Mouse (Mus musculus) adrenal gland, adult (tissue): Measurements from ENCODE around the gene Cd101.

Source experiments
- DNase-seq, 2 experiments: peaks; one replicate each; pipeline ENCODE4 v3.0.0; 2022 to 2023; ENCODE audit warnings: low spot score in 1 of 2; ENCODE audit not compliant: inconsistent age in 2 of 2

Cd101 gene

DNA sequence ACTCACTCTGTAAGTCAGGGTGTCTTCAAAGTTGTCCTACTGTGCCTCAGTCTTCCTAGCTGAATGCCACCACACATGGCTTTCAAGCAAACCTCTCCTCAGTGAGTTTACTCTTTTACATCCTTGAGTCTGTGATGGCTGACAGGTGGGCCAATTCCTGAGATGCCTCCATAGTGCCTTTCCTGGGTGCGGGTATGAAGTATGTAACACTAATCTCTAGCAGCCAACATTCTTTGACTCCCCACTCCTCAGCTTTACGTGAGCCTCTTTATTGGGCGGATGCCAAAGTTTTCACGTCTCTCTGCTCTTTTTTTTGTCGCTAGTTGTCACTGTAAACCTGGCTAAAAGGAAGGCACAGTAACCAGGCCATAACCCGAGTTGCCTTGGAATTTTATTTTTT, 24.0 kb downstream of the Cd101 start:
- no peak for DNase-seq

DNA sequence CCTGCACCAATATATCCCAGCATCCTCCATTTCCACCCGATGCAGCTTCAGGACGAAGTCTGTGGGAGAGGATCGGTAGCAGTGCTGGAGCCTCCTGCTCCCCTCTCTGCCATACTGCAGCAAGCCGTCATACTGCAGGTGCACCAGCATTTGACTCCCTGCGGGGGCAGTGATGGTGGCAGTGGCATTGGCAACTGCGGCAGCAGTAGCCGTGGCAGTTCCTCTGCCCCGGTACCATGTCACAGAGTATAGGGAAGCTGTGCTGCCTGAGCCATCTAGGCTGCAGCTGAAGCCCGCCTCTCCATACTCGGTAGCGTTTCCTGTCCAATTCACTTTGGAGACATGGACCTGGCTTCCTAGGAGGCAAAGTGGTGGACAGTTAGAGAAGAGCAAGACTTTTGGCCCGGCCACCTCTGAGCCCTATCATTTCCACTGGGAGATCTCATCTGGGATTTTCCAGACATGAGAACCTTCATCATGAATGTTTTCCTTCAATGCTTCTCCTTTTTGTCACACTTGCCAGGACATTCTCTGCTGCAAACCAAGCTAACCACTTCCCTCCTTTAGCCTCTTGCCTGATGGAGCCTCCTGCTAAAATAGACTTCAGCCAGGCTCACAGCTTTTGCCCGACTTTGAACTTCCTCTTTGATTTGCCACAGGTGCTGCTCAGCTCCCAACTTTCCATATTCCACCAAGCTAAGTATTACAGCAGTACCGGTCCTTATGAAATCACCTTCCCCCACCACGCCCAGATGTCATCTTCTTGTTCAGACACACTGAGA, 25.6 kb downstream of the Cd101 start:
- no peak for DNase-seq

DNA sequence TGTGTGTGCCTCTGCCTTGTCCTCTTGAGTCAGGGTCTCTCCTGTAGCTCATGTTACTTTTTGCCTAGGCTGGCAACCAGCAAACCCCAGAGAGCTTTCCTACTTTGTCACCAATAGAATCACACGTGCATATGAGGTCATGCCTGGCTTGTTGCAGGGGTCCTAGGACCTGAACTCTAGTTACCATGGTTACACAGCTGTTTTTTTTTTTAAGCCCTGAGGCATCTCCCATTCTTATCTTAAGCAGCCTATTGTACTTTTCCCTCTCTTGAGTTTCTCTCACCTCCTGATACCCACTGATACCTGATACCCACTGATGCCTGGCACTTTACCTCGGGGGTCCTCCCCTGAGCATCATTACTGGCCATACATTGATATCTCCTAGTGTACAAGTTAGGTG, 29.6 kb downstream of the Cd101 start:
- no peak for DNase-seq

DNA sequence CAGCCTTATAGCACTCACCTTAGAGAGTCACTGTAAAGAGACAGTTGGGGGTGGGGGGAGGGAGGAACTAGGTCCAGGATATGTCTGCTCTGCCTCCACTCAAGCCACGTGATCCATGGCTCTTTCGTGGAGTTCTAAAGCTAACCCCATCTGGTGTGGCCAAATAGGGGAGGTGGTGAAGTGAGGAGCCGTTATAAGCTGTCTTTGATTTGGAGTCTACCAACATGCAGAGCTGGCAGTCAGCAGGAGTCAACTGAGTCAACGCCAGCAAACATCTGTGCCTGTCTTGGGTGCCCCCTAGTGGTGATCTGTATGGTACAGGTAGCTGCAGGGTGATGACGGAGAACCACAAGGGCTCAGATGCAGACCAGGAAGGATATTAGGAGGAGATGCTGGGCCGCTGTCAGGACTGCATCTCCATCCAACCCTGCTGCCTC, 30.4 kb downstream of the Cd101 start:
- DNase-seq: peak; percentile 68 to 91

DNA sequence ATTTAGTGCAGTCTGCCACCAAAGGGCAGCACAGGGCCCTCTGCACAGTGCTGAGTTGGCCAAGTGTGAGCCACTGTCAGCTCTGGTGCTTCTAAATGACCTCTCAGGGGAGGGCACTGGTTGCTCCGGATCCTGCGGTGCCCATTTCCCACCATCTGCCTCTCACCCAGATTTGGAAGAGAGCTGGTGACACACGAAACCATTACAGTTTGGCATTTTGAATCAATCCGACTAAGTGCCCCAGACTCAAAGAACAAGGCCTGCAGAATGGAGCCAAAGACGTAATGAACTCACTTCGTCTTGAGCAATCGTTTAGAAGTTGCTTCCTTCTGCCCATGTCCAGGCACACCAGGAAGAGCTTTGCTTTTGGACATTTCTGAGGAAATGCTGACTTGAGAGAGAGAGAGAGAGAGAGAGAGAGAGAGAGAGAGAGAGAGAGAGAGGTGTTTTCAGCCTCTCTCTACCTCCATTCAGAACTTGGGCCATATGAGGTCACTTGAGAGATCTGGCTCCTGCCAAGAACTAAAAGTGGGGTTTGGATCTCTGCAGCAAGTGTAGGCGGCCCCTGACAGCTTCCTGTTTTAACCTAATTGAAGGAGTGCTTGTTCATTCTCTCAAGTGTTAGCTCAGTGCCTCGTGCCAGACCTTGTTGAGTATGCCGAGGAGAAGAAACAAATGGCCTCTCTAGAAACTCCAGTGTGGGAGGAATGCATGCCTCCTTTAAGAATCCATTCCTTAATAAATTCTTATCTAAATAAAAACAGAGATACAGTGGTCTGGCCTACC, 31.4 kb downstream of the Cd101 start:
- no peak for DNase-seq

DNA sequence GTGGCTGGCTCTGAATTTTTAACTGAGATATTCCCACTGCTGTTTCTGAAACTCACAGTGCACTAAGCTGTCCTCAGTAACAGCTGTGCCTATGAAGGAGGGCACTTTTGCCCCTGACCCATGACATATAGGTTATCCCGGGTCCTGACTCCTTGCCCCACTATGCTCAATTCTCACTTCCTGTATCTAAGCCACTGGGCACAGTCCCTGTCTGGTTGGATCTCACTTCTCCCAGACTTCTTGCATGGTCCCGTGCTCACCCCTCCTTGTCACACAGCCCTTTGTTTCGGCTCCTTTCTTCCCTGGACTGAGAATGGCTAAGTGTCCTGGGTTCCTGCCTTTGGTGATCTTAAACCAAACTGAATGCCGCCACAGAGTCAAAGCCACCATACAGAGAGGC, 35.1 kb downstream of the Cd101 start:
- DNase-seq: no peak

DNA sequence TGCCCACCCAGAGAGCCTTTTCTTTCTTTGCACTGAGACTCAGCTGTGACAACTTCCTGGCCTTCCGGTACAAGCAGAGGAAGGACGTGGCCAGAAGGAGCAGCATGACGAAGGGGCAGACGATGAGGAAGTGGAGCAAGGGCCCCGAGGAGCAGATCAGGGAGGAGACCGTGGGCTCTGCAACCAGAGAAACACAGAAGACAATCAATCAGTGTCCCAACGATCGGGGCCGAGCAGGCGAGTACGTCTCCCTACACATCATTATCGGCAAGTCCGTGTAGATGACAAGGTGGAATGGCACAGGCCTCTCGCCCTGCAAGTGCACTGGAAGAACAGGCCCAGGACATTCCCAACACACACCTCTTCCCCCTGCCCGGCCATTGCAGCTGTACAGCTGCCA, 35.6 kb downstream of the Cd101 start:
- peak; percentile 35 to 68 for DNase-seq

DNA sequence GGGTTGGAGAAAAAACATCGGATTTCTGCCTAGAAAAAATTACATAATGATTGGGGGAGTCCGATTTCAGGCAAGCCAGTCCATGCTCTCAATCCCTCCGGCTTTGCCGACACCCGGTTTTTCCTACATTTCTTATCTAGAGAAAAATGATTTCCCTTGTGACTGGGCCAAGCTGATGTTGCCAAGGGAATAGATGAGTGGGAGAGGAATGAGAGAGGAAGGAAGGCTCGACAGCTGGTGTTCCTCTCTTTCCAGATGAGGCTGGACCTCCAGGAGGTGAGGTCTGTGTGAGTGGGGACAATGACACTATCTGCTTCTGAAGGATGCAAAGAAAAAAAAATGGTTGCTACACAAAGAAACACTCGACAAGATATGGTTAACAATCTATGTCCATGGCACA, 36.2 kb downstream of the Cd101 start:
- no peak for DNase-seq

DNA sequence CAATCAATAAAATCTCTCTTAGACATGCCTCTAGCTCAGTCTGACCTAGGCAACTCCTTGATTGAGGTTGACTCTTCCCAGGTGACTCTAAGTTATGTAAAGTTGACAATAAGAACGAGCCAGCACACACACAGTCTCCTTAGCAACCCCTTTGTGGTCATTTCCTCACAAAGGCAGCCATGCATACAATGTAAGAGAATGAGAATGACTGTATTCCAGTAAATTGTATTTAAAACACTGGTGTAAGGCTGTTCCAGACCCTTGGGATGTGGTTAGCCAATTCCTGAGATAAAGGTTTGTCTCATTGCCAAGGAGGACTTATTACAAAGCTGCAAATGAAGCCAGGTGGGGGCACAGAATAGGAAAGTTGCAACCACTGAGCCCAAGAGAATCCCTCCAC, 39.1 kb downstream of the Cd101 start:
- DNase-seq: no peak

DNA sequence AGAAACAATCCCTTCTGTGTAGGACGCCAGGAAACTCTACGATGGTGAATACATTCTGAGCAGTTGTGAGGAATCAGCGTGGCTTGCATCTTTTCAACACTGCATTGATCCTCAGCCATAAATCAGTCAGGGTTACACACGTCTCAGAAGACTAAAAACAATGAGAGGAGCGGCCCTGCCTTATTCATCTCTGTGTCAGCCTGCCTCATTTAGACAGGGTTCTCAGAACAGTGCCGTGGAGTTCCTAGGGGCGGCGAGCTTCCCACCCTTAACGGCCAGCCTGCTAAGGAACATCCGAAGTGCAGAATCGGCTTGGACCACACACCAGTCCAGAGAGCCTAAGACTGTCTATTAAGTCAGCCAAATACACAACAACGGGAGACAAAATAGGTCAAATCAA, 39.9 kb downstream of the Cd101 start:
- no peak for DNase-seq

DNA sequence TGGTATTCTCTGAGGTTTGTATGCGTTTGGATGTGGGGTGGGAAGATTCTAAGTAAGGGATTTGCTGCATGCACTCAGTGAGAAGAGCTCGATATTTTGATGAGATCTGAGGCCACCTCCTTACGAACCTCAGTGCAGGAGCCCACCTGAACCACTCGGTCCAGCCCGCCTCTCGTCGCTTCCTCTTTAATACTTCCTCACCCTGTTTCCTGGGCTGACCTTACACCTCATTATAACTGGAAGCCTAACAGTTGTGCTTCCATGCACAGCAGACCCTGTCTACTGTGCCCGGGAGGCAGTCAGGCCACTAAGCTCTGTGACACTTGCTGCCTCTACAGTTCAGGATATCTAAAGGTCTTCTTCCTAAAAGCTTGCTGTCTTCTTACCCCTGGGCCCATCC, 50.1 kb downstream of the Cd101 start:
- DNase-seq: no peak

DNA sequence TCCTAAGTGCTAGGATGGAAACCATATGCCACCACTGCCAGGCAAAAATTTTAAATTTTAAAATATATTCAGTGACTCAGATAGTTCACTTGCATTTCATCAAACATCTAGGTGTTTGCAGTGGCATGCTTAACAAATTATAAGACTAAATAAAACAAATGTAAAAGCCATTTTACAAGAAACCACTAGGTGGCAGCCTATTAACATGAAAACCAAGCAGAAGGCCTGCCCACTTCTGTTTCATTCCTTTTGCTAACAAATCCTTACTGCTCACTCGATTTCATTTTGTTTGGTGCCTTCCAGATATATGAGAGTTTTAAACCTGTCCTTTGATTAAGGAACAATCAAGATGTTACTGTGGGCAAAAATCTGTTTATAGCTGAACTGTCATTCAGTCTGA, 55.5 kb downstream of the Cd101 start:
- DNase-seq: peak in 1 of 2 experiments; percentile 74

DNA sequence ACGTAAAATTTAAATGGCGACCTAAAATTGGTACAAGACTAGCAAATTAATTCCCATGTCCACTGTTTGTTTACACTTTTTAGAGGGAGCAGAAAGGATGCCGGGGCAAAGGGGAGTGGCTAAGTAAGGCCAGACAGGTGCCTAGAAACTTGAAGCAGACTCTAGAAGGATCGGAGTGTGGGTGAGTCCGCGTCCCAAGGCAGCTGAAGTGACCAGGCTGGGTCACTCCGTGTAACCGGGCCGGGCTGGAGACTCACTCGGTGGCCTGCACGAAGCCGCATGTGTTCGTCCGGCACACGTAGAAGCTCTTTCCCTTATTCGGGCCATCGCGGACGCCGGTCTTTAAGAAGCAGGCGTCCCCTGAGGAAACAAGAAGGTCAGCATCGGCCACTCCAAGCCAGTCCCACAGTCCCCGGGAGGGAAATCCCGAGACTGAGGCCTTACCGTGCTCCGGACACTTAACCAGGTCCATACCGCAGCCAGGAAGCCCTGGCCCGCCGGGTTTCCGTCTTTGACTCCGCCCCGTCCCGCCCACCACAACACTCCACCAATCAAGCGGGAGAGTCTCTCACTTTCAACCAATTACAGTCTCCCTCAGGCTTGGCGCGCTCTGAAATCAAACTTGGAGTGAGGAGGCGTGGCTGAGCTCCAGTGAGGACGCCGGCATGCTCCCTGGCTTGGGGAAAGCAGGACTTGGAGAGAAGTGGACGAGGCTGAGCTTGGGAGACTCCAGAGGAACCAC, 60.0 kb downstream of the Cd101 start, which contains the start of gene Ttf2:
TSS of gene Ttf2 (minus strand) at position 488 of the 742 bp plus-strand sequence.
- peak; percentile 94 to 99 for DNase-seq

DNA sequence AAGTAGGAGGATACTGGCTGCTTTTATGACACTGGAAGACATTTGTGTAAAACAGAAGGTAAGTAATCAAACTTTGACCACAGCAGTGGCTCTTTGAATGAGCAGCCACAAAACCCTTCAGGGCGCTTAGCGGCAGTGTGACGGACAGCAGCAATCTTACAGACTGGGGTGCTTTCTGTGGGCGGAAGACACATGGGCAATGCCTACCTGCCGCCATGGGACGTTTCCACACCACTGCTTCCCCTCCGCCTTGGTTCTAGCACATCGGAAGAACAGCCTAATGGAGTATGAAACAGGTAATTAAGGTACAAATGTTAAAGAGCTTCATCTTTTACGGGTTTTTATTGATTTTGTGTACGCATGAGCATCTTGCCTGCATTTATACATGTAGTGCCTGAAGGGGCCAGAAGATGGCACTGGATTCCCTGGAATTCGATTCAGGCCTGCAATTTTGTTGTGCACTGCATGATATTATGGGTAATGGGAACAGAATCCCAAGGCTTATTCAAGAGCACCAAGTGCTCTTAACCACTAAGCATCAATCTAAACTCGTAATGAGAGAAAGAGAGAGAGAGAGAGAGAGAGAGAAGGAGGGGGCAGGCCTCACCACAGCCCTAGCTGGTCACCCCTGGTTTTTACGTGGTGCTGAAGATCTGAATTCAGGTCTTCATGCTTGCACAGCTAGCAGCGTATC, 65.4 kb downstream of the Cd101 start:
- DNase-seq: peak; percentile 22 to 73

DNA sequence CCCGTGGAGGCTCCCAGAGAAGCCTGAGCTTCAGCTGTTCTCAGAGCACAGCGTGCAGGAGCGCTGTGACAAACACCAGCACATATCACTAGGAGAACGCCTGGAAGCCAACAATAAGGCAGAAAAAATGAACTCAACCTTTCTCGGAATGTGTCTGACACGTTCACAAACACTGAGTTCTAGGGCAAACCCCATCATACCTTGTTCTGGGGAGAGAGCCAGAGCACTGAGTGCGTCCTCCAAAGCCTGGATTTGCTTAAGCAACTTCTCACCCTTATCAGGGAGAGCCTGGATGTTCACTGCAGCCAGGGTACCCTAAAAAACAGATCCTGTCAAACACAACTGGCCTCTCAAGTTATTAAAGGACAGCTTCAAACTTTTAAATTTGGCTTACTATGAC, 67.9 kb downstream of the Cd101 start:
- DNase-seq: no peak

DNA sequence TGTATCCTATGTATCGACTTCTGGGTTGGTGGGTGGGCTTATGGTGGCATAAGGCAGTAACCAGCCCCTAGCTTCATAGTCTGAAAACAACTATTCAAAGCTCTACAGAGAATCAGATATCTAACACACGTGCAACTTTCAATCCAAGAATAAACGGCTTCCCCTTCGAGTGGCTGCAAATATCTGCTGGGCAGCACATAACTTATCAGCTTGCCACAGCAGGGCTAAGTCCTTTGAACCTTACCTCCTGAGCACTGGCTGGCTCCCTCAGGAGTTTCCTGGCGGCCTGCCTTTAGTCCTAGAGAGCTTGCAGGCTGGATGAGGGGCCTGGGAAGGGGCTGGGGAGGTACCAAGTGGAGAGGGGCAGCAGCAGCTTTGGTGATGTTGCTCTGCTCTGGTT, 68.3 kb downstream of the Cd101 start:
- no peak for DNase-seq

DNA sequence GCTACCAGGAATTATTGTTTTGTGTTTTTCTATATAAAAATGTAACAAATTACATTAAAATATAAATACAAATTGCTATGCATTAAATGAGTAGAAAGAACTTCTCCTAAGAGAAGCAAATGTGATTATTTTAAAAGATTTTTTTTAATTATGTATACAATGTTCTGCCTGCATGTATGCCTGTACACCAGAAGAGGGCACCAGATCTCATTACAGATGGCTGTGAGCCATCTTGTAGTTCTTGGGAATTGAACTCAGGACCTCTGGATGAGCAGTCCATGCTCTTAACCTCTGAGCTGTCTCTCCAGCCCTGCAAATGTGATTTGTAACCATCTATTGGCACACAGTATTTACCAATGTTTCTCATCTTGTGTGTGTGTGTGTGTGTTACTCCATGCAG, 74.7 kb downstream of the Cd101 start:
- no peak for DNase-seq

DNA sequence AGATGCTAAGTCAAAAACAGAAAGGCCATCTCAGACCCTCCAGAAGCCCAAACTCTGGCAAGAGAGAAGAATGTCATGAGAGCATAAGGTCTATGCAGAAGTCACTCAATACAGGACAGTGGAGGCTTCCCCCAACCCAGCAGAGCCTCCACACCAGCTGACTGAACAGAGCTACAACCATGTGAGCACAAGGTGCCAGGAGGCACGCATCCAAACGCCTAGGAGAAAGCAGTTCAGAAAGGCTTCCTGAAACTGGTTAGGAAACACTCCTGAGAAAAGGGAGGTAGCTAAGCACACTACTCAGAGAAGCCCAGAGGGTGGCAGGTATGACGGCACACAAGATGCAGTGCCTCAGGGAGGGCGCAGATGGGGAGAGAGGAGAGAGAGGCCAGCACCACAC, 77.8 kb downstream of the Cd101 start:
- no peak for DNase-seq

DNA sequence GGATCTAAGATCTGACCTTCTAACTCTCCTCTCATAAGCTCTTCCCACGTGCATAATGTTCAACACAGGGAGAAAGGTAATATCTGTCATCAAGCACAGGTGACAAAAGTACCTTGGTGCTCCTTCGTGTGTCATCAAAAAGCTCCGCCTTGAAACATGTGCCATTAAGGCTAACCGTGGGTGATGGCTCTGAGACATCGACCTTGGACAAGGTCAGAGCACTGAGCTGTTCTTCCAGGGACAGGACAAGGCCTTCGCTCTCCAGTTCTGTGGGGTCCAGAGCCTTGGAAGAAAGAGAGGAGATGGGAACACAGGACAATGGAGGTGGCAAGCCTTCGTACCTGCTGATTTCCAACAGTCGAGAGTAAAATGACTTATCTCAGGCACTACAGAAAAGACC, 82.1 kb downstream of the Cd101 start:
- DNase-seq: peak; percentile 22 to 78
